Mouse (Mus musculus) hindbrain, embryonic 15.5 days (tissue): ENCODE data around the gene Cpped1. TPM values are rescaled to one million over a fixed set of nuclear protein-coding genes. Genes with fewer than 3 reads are reported as not detected.
A peak's percentile ranks its signal among the peaks of the same experiment; 100 is the strongest.

Experiments used
- ATAC-seq: fragments of 200-750 bp; cut with Nextera tagmentation; 2 replicates; pipeline ENCODE4 v1.8.0; 2017; ENCODE audit warnings: low read depth, moderate number of reproducible peaks, moderate TSS enrichment; ENCODE audit not compliant: low FRiP score
- H3K27ac ChIP-seq: fragments of 300-500 bp; sonication (generic); replicated peaks from 2 replicates; pipeline ENCODE4 v1.5.1; 2015; ENCODE audit warnings: mild to moderate bottlenecking, inconsistent platforms
- H3K27me3 ChIP-seq: fragments of 300-500 bp; sonication (generic); 2 replicates; pipeline ENCODE4 v1.6.1; 2015; ENCODE audit warnings: control low read depth, inconsistent platforms
- H3K36me3 ChIP-seq: fragments of 300-500 bp; sonication (generic); 2 replicates; pipeline ENCODE4 v1.6.1; 2015; ENCODE audit warnings: control low read depth, inconsistent platforms
- H3K4me1 ChIP-seq: fragments of 300-500 bp; sonication (generic); replicated peaks from 2 replicates; pipeline ENCODE4 v1.6.1; 2015; ENCODE audit warnings: control low read depth, inconsistent platforms
- H3K4me2 ChIP-seq: fragments of 300-500 bp; sonication (generic); 2 replicates; pipeline ENCODE4 v1.6.1; 2015; ENCODE audit warnings: moderate library complexity, mild to moderate bottlenecking, inconsistent platforms
- H3K4me3 ChIP-seq: fragments of 300-500 bp; sonication (generic); 2 replicates; pipeline ENCODE4 v1.5.1; 2015; ENCODE audit warnings: mild to moderate bottlenecking, inconsistent platforms
- H3K9ac ChIP-seq: fragments of 300-500 bp; sonication (generic); 2 replicates; pipeline ENCODE4 v1.6.1; 2015; ENCODE audit warnings: inconsistent platforms
- H3K9me3 ChIP-seq: fragments of 300-500 bp; sonication (generic); 2 replicates; pipeline ENCODE4 v1.6.1; 2016; ENCODE audit warnings: control low read depth, inconsistent platforms
- WGBS: fragments of 180-500 bp; shearing (Covaris S2); methylation state at CpG from one replicate; pipeline ENCODE4 v1.1.7; 2015; 5-methylcytosine and 5-hydroxymethylcytosine counted together
- polyA plus RNA-seq: library from polyadenylated mRNA; unstranded; fragments of >200 nt; fragmentation: Nextera tagmentation; extraction: Ambion mirVana; gene quantifications from 2 replicates; pipeline ENCODE4 v1.2.1, GENCODE M21; 2015

The Cpped1 gene
- polyA plus RNA-seq, result 13.8 and 16.6 TPM in 2 replicates

DNA sequence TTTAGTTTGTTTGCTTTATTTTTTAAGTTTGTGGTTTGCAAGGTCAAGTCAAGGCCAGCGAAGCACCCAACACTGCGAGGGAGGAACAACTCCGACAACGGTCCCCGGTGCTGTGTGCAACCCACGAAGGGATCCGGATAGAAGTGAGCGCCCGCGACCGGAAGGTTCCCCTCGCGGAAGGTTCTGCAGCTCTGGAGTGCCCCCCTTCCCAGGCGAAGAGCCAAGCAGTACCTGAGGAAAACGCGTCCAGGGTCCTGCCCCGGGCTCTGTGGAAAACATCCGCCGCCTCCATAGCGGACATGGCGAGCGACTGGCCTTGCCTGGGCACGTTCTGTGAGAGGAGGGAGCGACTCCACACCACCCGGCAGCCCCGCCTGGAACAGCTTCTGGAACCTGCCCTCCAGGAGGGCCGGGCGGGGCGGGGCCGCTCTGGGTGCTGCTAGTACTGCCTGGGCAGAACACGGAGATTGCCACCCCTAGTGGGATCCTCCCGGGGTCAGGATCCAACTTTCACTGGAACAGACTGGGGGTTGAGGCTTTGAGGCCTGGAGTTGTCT lies at the start of gene Cpped1:
Gene Cpped1 (minus strand): TSS at position 411 of the 557 bp plus-strand sequence.
- Histone ChIP-seq H3K27ac (peak within 1 kb of the TSS; percentile 81), H3K4me2 (peak within 1 kb of the TSS; percentile 65), H3K9me3 (no peaks in the 10 kb centered on the region), H3K27me3 (no peaks in the 10 kb centered on the region), H3K36me3 (no peaks in the 10 kb centered on the region), H3K9ac (peak within 1 kb of the TSS; percentile 51), H3K4me3 (peak within 1 kb of the TSS; percentile 46), H3K4me1 (peaks cover 13% of the 10 kb centered on the region)
- ATAC-seq, result peak; percentile 96
- WGBS, result 0% methylated on average over 32 of the region's 32 CpGs

DNA sequence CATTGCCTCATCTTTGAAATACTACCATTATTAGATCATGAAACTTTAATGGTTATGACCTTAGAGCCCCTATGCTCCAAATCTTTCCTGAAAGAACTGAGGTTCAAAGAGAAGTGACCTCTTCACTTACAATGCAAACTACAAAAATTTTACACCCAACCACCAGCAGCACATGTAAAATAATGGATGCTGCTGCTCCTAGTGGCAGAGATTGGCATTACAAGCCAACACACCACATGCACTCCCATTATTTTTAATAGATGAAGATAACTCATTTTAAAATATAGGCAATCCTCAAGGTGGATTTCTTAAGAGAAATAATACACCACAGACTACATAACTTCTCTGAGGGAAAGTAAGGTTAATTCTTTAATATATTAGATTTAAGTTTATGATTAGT lies 31.2 kb upstream of the Cpped1 start:
- Histone ChIP-seq H3K9ac (no peak overlapping the region), H3K4me1 (no peaks in the 10 kb centered on the region), H3K4me2 (no peak overlapping the region), H3K27ac (no peak overlapping the region), H3K27me3 (no peaks in the 10 kb centered on the region), H3K9me3 (no peaks in the 10 kb centered on the region), H3K4me3 (no peak overlapping the region), H3K36me3 (no peaks in the 10 kb centered on the region)
- ATAC-seq, result no peak

DNA sequence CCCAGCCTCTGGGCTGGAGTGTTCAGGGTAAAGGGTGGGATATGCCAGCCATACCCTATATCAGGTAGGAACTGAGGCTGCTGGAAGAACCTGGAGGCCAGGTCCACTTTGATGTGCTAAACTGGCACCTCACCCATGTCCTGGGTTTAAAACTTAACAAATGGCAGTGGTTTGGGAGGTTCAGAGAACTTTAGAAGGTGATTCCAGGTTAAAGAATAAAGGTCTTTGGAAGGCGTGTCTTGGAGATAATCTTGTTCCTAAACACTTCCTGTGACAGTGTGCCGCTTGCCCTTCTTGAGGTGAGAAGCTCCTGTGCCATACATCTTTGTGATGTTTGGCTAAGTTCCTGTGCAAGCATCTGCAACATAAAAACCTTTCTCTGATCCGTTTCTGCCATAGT lies 1.6 kb upstream of the Cpped1 start:
- Histone ChIP-seq H3K27ac (no peak overlapping the region), H3K27me3 (no peaks in the 10 kb centered on the region), H3K9me3 (no peaks in the 10 kb centered on the region), H3K36me3 (no peaks in the 10 kb centered on the region), H3K4me2 (no peak overlapping the region), H3K4me1 (peaks cover 13% of the 10 kb centered on the region), H3K9ac (no peak overlapping the region), H3K4me3 (no peak overlapping the region)
- WGBS, result 87% methylated on average over 3 of the region's 3 CpGs
- ATAC-seq, result no peak

DNA sequence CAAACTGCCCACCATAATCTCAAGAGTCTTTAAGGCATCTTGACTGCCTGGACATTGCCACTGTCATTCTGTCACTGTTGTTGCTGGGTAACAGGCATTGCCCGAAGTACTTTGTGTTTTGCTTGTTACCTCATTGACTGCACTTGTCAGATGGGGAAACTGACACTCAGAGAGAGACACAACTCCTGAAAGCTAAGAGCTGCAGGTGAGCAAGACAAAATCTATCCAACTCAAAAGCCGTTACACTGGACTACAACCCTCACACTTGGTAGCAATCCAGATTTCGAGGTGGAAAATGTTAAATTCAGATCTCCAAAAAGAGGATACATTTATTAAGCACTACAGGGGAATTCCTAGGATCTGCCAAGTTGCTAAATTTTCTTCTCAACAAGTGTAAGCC lies 572 bp upstream of the Cpped1 start:
- no peak overlapping the region for H3K4me3 ChIP-seq
- WGBS, result 78% methylated on average over 3 of the region's 3 CpGs
- no peak overlapping the region for H3K9ac ChIP-seq
- H3K36me3 ChIP-seq, result no peaks in the 10 kb centered on the region
- H3K27ac ChIP-seq, result no peak overlapping the region
- H3K4me2 ChIP-seq, result peak overlapping the region; percentile 65; the same call in 1 of the 2 replicates
- H3K4me1 ChIP-seq, result peaks cover 13% of the 10 kb centered on the region
- no peak for ATAC-seq
- no peaks in the 10 kb centered on the region for H3K9me3 ChIP-seq
- H3K27me3 ChIP-seq, result no peaks in the 10 kb centered on the region

DNA sequence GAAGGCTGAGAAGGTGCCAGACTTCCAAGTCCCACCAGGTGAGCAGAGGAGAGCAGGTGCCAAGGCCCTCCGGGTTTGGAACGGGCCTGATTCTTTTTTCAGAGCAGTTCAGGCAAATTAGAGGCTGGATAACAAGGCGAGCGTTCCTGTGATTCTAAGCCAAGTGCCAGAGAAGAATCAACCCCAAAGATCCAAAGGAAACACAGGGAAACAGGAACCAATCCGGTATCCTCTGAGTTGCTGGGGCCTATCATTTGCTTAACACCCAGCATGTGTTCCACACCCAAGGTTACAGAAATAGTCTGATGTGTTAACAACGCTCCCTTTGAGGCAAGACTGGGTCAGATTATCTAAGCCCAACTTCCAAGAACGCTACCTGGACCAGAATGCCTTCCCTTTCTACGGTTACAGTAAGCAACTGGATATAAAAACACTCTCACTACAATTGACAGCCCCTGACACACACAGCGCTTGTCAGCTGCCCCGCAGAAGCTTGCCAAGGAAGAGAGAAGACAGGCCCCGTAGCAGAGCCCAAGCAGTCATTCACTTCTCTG lies 707 bp downstream of the Cpped1 start:
- peak overlapping the region; percentile 81 for H3K27ac ChIP-seq
- H3K9me3 ChIP-seq, result no peaks in the 10 kb centered on the region
- H3K4me2 ChIP-seq, result peak overlapping the region; percentile 65
- H3K27me3 ChIP-seq, result no peaks in the 10 kb centered on the region
- peak overlapping the region; percentile 51 for H3K9ac ChIP-seq
- peak; percentile 65 for ATAC-seq
- WGBS, result 21% methylated on average over 11 of the region's 11 CpGs
- peak overlapping the region; percentile 46 for H3K4me3 ChIP-seq
- peaks cover 13% of the 10 kb centered on the region for H3K4me1 ChIP-seq
- H3K36me3 ChIP-seq, result no peaks in the 10 kb centered on the region

DNA sequence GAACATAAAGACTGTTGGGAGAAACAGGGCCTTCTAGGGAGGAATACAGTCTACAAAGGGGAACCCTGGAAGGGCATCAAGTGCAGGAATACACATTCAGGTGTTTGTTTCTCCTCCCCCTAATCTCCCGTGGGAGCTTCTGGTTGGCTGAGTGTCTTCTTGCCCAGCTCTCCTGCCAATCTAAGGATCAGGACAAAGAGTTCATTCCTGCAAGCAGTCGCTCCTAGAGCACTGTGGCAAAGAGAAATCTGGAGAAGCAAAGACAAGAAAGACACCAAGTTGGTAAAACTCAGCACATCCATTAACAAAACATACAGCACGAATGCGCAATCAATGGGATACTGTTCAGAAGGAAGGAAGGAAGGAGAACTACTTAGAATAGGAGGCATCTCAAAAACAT lies 1.4 kb downstream of the Cpped1 start:
- peak overlapping the region; percentile 81; the same call in 1 of the 2 replicates for H3K27ac ChIP-seq
- no peaks in the 10 kb centered on the region for H3K36me3 ChIP-seq
- no peaks in the 10 kb centered on the region for H3K27me3 ChIP-seq
- WGBS, result 83% methylated on average over 4 of the region's 4 CpGs
- H3K4me2 ChIP-seq, result peak overlapping the region; percentile 65
- no peak for ATAC-seq
- no peaks in the 10 kb centered on the region for H3K9me3 ChIP-seq
- no peak overlapping the region for H3K4me3 ChIP-seq
- H3K4me1 ChIP-seq, result peaks cover 13% of the 10 kb centered on the region
- no peak overlapping the region for H3K9ac ChIP-seq

DNA sequence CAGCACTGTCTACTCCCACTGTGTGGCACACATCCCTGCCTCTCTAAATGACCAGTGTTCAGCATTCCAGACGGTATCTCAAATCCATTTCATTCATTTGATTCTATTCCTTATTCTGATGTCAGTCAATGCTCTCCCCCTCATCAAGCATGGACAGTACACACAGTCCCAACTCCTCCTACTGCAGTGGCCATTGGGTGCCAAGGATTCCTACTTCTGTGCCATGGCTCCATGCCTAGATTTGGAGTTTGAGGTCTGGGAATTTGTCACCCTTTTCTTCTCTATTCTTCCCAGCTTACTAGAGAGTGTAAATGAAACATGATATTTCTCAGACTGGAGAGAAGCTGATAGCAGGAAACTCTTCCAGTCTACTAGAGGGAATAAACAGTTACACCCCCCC lies 2.3 kb downstream of the Cpped1 start:
- Histone ChIP-seq H3K36me3 (no peaks in the 10 kb centered on the region), H3K9me3 (no peaks in the 10 kb centered on the region), H3K4me3 (no peak overlapping the region), H3K9ac (no peak overlapping the region), H3K4me2 (no peak overlapping the region), H3K27me3 (no peaks in the 10 kb centered on the region), H3K27ac (no peak overlapping the region), H3K4me1 (peaks cover 13% of the 10 kb centered on the region)
- 75% methylated on average over 1 of the region's 1 CpGs for WGBS
- ATAC-seq, result no peak

DNA sequence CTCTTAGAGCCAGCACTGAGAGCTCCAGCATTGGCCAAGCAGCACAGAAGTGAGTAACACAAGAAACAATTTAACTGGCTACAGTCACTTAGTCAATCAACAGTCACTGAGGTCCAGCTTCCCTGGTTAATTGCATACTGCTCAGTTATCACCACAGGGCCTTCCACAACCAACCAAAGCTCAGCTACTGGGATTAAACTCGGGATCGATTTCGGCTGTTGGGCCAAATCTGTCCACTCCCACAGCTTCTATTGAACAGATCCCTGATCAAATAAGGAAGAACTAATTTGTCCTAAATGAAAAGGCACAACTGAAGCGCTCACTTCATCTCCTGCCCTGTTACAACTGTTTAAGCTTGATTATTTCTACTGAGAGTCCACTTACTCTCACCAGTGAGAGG lies 4.0 kb downstream of the Cpped1 start:
- no peak for ATAC-seq
- H3K9ac ChIP-seq, result no peak overlapping the region
- no peaks in the 10 kb centered on the region for H3K27me3 ChIP-seq
- peaks cover 13% of the 10 kb centered on the region for H3K4me1 ChIP-seq
- H3K4me3 ChIP-seq, result no peak overlapping the region
- no peak overlapping the region for H3K4me2 ChIP-seq
- 89% methylated on average over 4 of the region's 4 CpGs for WGBS
- no peaks in the 10 kb centered on the region for H3K36me3 ChIP-seq
- no peak overlapping the region for H3K27ac ChIP-seq
- H3K9me3 ChIP-seq, result no peaks in the 10 kb centered on the region

DNA sequence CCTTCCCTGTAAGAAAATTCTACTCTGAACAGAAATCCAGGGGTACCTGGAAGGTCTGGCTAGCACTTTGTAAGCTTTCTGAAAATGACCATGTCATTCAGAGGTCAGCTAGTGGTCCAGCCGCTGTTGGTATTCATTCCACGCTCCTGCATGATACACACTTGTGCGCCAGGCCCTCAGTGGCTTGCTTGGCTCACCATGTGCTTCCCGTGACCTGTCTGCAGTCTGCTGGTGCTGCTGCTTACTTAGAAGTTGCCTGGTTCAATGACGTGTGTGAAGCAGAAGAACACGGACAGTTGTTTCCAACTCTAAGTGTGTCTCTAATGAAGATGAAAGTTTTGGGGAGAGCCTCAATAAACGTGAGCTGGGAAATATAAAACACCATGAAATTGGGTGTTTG lies 7.2 kb downstream of the Cpped1 start:
- WGBS, result 81% methylated on average over 7 of the region's 7 CpGs
- Histone ChIP-seq H3K4me2 (no peak overlapping the region), H3K27ac (no peak overlapping the region), H3K27me3 (no peaks in the 10 kb centered on the region), H3K4me1 (no peaks in the 10 kb centered on the region), H3K9me3 (no peaks in the 10 kb centered on the region), H3K36me3 (no peaks in the 10 kb centered on the region), H3K4me3 (no peak overlapping the region), H3K9ac (no peak overlapping the region)
- ATAC-seq, result no peak

DNA sequence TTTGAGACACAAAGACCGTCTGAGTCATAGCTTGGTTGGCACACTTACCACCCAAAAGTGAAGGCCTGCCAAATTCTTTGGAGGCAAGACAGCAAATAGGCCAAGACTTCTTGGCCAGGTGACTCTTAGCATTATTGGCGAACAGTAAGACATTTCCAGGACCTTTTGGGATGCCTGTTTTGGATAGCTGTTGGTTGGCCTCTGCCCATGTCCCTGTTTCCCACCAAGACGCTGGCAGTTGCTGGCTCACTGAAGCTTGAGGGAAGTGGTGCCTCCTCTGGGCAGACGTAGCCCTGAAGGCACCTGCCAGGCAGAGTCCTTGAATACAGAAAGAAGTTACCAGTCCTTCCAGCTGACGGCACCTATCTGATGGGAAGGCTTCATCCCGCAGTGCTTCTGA lies 8.9 kb downstream of the Cpped1 start:
- Histone ChIP-seq H3K4me2 (no peak overlapping the region), H3K9me3 (no peaks in the 10 kb centered on the region), H3K9ac (no peak overlapping the region), H3K27me3 (no peaks in the 10 kb centered on the region), H3K4me1 (no peaks in the 10 kb centered on the region), H3K27ac (no peak overlapping the region), H3K36me3 (no peaks in the 10 kb centered on the region), H3K4me3 (no peak overlapping the region)
- WGBS, result 91% methylated on average over 6 of the region's 6 CpGs
- no peak for ATAC-seq

DNA sequence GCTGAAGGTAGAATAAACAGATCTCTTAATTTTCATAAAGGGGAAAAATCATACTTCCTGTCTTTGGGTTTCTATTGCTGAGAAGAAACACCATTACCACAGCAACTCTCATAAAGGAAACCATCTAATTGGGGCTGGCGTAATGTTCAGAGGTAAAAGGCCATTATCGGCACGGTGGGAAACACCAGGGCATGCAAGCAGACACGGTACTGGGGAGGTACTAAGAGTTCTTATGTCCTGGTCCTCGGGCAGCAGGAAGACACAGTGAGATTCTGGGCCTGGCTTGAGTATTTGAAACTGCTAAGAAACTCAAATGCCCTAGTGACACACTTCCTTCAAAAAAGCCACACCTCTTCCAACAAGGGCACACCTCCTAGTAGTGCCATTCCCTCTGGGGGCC lies 12.8 kb downstream of the Cpped1 start:
- 80% methylated on average over 5 of the region's 5 CpGs for WGBS
- H3K9ac ChIP-seq, result no peak overlapping the region
- no peak overlapping the region for H3K27ac ChIP-seq
- no peaks in the 10 kb centered on the region for H3K27me3 ChIP-seq
- no peaks in the 10 kb centered on the region for H3K36me3 ChIP-seq
- H3K4me1 ChIP-seq, result no peaks in the 10 kb centered on the region
- H3K4me3 ChIP-seq, result no peak overlapping the region
- H3K4me2 ChIP-seq, result no peak overlapping the region
- no peak for ATAC-seq
- no peaks in the 10 kb centered on the region for H3K9me3 ChIP-seq

DNA sequence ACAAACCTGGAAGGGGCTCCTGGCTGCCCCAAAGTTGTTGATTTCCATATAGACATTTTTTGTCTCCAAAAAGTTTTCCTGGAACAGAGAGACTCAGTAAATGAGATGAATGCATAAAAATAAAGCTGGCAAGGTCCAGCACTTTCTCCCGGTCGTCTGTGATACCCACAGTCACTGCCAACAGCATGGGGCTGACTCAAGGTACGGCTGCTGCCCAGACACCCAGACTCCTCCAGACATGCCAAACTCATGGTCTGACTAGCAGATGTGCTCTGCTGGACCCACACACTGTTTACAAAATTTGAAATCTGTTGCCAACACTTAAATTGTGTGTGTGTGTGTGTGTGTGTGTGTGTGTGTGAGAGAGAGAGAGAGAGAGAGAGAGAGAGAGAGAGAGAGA lies 14.4 kb downstream of the Cpped1 start:
- no peak overlapping the region for H3K9ac ChIP-seq
- no peaks in the 10 kb centered on the region for H3K9me3 ChIP-seq
- ATAC-seq, result no peak
- H3K4me2 ChIP-seq, result no peak overlapping the region
- H3K27ac ChIP-seq, result no peak overlapping the region
- H3K4me3 ChIP-seq, result no peak overlapping the region
- H3K4me1 ChIP-seq, result no peaks in the 10 kb centered on the region
- no peaks in the 10 kb centered on the region for H3K36me3 ChIP-seq
- 67% methylated on average over 3 of the region's 3 CpGs for WGBS
- no peaks in the 10 kb centered on the region for H3K27me3 ChIP-seq

DNA sequence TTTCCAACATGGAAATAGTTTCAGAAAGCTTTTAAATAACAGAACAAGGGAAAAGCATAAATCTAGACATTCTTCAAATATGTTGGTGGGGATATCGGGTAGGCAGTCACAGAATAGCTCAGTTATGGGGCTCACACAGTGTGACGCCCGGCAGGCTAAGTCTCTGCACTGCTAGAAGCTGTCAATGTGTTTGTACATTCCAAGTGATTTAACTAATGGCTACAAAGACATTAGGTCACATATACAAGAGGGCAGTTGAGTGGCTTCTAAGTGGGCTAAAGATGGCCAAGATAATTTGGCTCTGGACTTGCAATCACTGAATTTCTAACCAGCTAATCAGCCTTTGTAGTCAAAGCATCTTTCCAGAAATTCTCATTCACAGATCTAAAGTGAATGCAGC lies 19.1 kb downstream of the Cpped1 start:
- Histone ChIP-seq H3K27me3 (no peaks in the 10 kb centered on the region), H3K4me2 (no peak overlapping the region)
- 59% methylated on average over 3 of the region's 3 CpGs for WGBS

More for the DNA sequence above, 19.1 kb downstream of the Cpped1 start:
- H3K4me3 ChIP-seq, result no peak overlapping the region
- H3K4me1 ChIP-seq, result 0 out of 2 replicates have a peak, but pooled peaks cover 2% of the 10 kb centered on the region
- H3K9me3 ChIP-seq, result no peaks in the 10 kb centered on the region
- no peak overlapping the region for H3K9ac ChIP-seq
- H3K27ac ChIP-seq, result no peak overlapping the region
- no peak for ATAC-seq
- no peaks in the 10 kb centered on the region for H3K36me3 ChIP-seq
